Mouse (Mus musculus) spleen, postnatal 14 days (tissue): ENCODE measurements around the gene Arhgap19.

ENCODE experiments used
- DNase-seq, 2 experiments: peaks; one replicate each; pipeline ENCODE4 v3.0.0; 2021 to 2022; ENCODE audit warnings: low spot score in 2 of 2

Gene Arhgap19

GRCm38 (mm10) chr19:41738896-41739295, 63.0 kb downstream of the Arhgap19 start:
- DNase-seq = no peak

- no peak for DNase-seq
Observed at GRCm38 (mm10) chr19:41738429-41738805, 63.4 kb downstream of the Arhgap19 start.

GRCm38 (mm10) chr19:41737657-41738428, 64.0 kb downstream of the Arhgap19 start:
- no peak for DNase-seq

GRCm38 (mm10) chr19:41734685-41735084, 67.2 kb downstream of the Arhgap19 start:
- DNase-seq = no peak

GRCm38 (mm10) chr19:41725491-41725890, 76.4 kb downstream of the Arhgap19 start:
- no peak for DNase-seq

GRCm38 (mm10) chr19:41724831-41725470, 76.9 kb downstream of the Arhgap19 start:
- no peak for DNase-seq

- DNase-seq = no peak
Observed at GRCm38 (mm10) chr19:41723337-41723736, 78.5 kb downstream of the Arhgap19 start.

GRCm38 (mm10) chr19:41719436-41719835, 82.4 kb downstream of the Arhgap19 start:
- DNase-seq = no peak
